Mouse (Mus musculus) heart, postnatal 0 days (tissue): Measurements from ENCODE around the gene Cntn1.

ENCODE experiments used
- CTCF ChIP-seq: IDR thresholded peaks from 2 replicates; pipeline ENCODE4 v1.5.1; 2016; ENCODE audit warnings: antibody characterized with exemption, control low read depth, low read depth
- EP300 ChIP-seq: IDR thresholded peaks from 2 replicates; pipeline ENCODE4 v1.6.1; 2016; ENCODE audit warnings: antibody characterized with exemption, low read depth

DNA sequence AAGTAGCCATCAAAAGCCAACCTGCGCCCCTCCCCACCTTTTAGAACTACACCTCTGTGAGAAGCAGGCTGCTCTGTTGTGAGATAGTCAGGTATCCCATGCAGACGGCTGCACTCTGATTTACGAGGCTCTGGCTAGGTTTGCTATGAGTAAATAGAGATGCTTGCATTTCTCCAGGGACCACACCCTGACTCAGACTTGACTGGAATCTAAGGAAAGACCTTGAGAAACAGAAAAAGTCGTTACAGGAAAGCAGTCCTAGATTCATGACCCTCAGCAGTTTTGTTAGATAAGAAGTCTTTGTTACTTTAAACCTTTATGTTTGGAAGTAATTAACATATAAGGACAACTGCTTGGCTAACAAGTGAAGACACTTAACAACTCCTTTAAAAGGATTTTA is 296.5 kb downstream of the Cntn1 start:
- TF ChIP-seq CTCF (no peak), EP300 (no peak)
